Mouse (Mus musculus): ENCODE results near the gene Spag9. TPM values are rescaled to one million over a fixed set of nuclear protein-coding genes. Genes with fewer than 3 reads are reported as not detected.

Spag9 gene
- polyA plus RNA-seq, 1 experiment from 2014 or later: 119 TPM

GRCm38 (mm10) chr11:93988328-93989062, 7.4 kb upstream of the Spag9 start:
- Histone ChIP-seq H3K36me3 (no peaks in the 10 kb centered on the region), H3K4me1 (no peaks in the 10 kb centered on the region), H3K9ac (no peak overlapping the region), H3K27me3 (peaks cover 3% of the 10 kb centered on the region; the same call in 1 of the 2 replicates), H3K4me3 (no peak overlapping the region), H3K4me2 (replicated peaks) (no peak overlapping the region), H3K9me3 (replicated peaks) (no peaks in the 10 kb centered on the region), H3K27ac (no peak overlapping the region)
- 64% methylated on average over 12 of the region's 12 CpGs for WGBS
- no peak for ATAC-seq (ENCODE audit: low FRiP score)

- no peak for ATAC-seq (ENCODE audit: low FRiP score)
- Histone ChIP-seq H3K4me1 (peaks cover 27% of the 10 kb centered on the region), H3K4me2 (replicated peaks) (peak overlapping the region; percentile 97), H3K36me3 (no peaks in the 10 kb centered on the region), H3K9me3 (replicated peaks) (no peaks in the 10 kb centered on the region), H3K4me3 (no peak overlapping the region), H3K9ac (peak overlapping the region; percentile 91; the same call in 1 of the 2 replicates), H3K27ac (no peak overlapping the region), H3K27me3 (peaks cover 3% of the 10 kb centered on the region; the same call in 1 of the 2 replicates)
- 68% methylated on average over 5 of the region's 5 CpGs for WGBS
Measured at GRCm38 (mm10) chr11:93994531-93994930, 1.4 kb upstream of the Spag9 start.

GRCm38 (mm10) chr11:93995111-93995719, 676 bp upstream of the Spag9 start:
- H3K4me3 ChIP-seq: peak overlapping the region; percentile 92

DNA sequence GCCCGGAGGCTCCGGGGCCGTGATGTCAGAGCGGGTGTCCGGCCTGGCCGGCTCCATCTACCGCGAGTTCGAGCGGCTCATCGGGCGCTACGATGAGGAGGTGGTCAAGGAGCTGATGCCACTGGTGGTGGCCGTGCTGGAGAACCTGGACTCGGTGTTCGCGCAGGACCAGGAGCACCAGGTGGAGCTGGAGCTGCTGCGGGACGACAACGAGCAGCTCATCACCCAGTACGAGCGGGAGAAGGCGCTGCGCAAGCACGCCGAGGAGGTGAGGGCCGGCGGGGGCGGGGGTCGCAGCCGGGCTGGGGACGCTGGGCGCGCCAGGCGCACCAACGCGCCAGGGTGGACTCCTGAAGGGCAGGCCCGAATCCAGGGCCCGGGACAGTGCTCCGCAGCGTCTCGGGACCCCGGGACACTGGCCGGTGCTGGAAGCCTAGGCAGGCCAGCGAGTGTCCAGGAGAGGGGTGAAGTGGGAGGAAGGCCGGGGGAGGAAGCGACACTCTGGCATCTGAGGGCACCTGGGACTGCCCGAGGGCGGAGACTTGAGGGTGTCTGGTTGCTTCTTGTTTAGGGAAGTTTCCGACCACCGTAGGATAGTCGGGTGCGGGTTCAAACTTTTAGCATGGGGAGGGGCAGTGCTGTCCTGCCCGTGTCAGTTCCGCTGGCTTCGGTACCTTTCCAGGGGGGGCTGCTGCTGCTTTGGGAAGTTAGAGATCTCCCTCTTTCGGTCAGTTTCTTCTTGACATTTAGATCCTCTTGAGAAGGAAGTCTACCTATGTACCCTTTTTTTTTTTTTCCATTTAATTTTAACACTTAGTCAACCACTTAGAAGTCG, 632 bp downstream of the Spag9 start:
- under 1% methylated on average over 58 of the region's 58 CpGs for WGBS
- H3K4me3 ChIP-seq: peak overlapping the region; percentile 92

More at GRCm38 (mm10) chr11:93995111-93995719, 676 bp upstream of the Spag9 start:
- Histone ChIP-seq H3K4me1 (peaks cover 28% of the 10 kb centered on the region), H3K9ac (peak overlapping the region; percentile 91), H3K4me2 (replicated peaks) (peak overlapping the region; percentile 97), H3K9me3 (replicated peaks) (no peaks in the 10 kb centered on the region), H3K36me3 (no peaks in the 10 kb centered on the region), H3K27ac (peak overlapping the region; percentile 93), H3K27me3 (peaks cover 3% of the 10 kb centered on the region; the same call in 1 of the 2 replicates)
- 11% methylated on average over 15 of the region's 15 CpGs for WGBS
- ATAC-seq (ENCODE audit: low FRiP score): peak; percentile 27; the same call in 1 of the 2 replicates

GRCm38 (mm10) chr11:93997141-93997775, 1.4 kb downstream of the Spag9 start:
- ATAC-seq (ENCODE audit: low FRiP score): no peak
- peak overlapping the region; percentile 92 for H3K4me3 ChIP-seq
- peak overlapping the region; percentile 97 for H3K4me2 ChIP-seq (replicated peaks)
- H3K9ac ChIP-seq: peak overlapping the region; percentile 91
- H3K36me3 ChIP-seq: no peaks in the 10 kb centered on the region
- WGBS: 35% methylated on average over 13 of the region's 13 CpGs
- no peak overlapping the region for H3K27ac ChIP-seq
- H3K9me3 ChIP-seq (replicated peaks): no peaks in the 10 kb centered on the region
- H3K4me1 ChIP-seq: peaks cover 28% of the 10 kb centered on the region
- peaks cover 3% of the 10 kb centered on the region; the same call in 1 of the 2 replicates for H3K27me3 ChIP-seq

More for the DNA sequence above, 632 bp downstream of the Spag9 start:
- Histone ChIP-seq H3K4me1 (peaks cover 28% of the 10 kb centered on the region), H3K36me3 (no peaks in the 10 kb centered on the region), H3K9me3 (replicated peaks) (no peaks in the 10 kb centered on the region), H3K4me2 (replicated peaks) (peak overlapping the region; percentile 97), H3K27me3 (peaks cover 3% of the 10 kb centered on the region; the same call in 1 of the 2 replicates), H3K9ac (peak overlapping the region; percentile 91), H3K27ac (peak overlapping the region; percentile 93)
- ATAC-seq (ENCODE audit: low FRiP score): peak; percentile 70; the same call in 1 of the 2 replicates

DNA sequence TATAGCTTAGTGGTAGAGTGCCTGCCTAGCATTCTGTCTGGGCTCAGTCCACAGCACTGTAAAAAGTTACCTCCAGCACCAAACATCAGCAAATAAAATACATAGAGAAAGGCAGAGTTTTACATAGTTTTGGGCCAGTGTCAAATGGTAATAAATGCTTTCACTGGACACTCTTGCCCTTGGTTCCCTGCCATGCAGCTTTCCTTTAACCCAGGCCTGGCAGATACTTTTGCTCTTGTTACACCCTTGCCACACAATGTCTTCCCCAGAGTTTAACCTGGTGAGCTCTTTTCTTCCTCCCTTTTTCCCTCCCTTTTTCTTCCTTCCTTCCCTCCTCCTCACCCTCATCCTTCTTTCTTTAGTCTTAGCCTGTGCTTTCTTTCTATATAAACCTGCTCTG, 3.4 kb downstream of the Spag9 start:
- Histone ChIP-seq H3K27me3 (no peaks in the 10 kb centered on the region), H3K9ac (no peak overlapping the region), H3K4me1 (peaks cover 28% of the 10 kb centered on the region), H3K4me3 (no peak overlapping the region), H3K4me2 (replicated peaks) (no peak overlapping the region), H3K9me3 (replicated peaks) (no peaks in the 10 kb centered on the region), H3K36me3 (no peaks in the 10 kb centered on the region; the same call in 1 of the 2 replicates), H3K27ac (no peak overlapping the region)
- no peak for ATAC-seq (ENCODE audit: low FRiP score)

DNA sequence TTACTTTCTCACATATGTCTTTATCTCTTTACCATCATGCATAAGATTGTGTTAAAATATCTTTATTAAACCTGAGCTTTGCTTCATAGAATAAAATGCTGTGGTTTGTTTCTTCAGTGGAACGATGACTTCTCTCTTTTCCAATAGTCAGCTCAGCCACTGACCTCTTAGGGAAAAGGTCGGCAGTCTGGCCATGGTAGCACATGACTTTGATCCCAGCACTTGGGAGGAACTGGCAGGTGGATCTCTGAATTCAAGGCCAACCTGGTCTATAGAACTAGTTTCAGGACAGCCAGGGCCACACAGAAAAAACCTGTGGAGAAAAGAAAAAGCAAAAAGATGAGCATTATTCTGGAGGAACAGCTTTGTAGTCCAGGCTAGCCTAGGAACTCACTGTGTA, 7.5 kb downstream of the Spag9 start:
- Histone ChIP-seq H3K27ac (no peak overlapping the region), H3K9me3 (replicated peaks) (no peaks in the 10 kb centered on the region), H3K9ac (no peak overlapping the region), H3K27me3 (no peaks in the 10 kb centered on the region), H3K36me3 (no peaks in the 10 kb centered on the region; the same call in 1 of the 2 replicates), H3K4me3 (no peak overlapping the region), H3K4me1 (0 out of 2 replicates have a peak, but pooled peaks cover 9% of the 10 kb centered on the region), H3K4me2 (replicated peaks) (no peak overlapping the region)
- no peak for ATAC-seq (ENCODE audit: low FRiP score)
- 95% methylated on average over 2 of the region's 2 CpGs for WGBS

- no peaks in the 10 kb centered on the region for H3K9me3 ChIP-seq (replicated peaks)
- H3K36me3 ChIP-seq: peaks cover 4% of the 10 kb centered on the region; the same call in 1 of the 2 replicates
- 94% methylated on average over 5 of the region's 5 CpGs for WGBS
- H3K4me3 ChIP-seq: no peak overlapping the region
- no peak overlapping the region for H3K27ac ChIP-seq
- no peaks in the 10 kb centered on the region for H3K4me1 ChIP-seq
- H3K27me3 ChIP-seq: no peaks in the 10 kb centered on the region
- no peak for ATAC-seq (ENCODE audit: low FRiP score)
- H3K4me2 ChIP-seq (replicated peaks): no peak overlapping the region
- no peak overlapping the region for H3K9ac ChIP-seq
Measured at GRCm38 (mm10) chr11:94019091-94019490, 23.2 kb downstream of the Spag9 start.

DNA sequence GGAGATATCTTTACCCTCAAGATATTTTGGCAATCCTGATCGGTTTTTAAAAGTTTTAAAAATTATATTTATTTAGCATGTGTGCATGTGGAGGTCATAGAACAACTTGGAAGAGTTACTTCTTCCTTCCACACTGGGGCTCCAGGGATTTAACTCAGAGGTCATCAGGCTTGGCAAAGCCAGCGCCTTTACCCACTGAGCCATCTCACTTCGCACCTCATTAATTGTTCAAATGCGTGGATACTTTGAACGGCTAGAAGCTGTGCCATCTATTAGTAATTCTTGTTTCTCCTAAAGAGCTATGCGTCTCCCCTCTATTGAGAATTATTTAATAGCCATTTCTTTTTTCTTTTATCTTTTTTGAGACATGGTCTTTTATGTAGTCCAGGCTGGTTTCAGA, 24.5 kb downstream of the Spag9 start:
- H3K9me3 ChIP-seq (replicated peaks): no peaks in the 10 kb centered on the region
- no peak overlapping the region for H3K4me3 ChIP-seq
- ATAC-seq (ENCODE audit: low FRiP score): no peak
- no peak overlapping the region for H3K4me2 ChIP-seq (replicated peaks)
- no peak overlapping the region for H3K27ac ChIP-seq
- H3K36me3 ChIP-seq: peaks cover 4% of the 10 kb centered on the region; the same call in 1 of the 2 replicates
- H3K9ac ChIP-seq: no peak overlapping the region
- no peaks in the 10 kb centered on the region for H3K27me3 ChIP-seq
- H3K4me1 ChIP-seq: no peaks in the 10 kb centered on the region
- 73% methylated on average over 6 of the region's 6 CpGs for WGBS

GRCm38 (mm10) chr11:94026289-94026688, 30.4 kb downstream of the Spag9 start:
- no peak overlapping the region for H3K9ac ChIP-seq
- H3K27me3 ChIP-seq: no peaks in the 10 kb centered on the region
- H3K27ac ChIP-seq: no peak overlapping the region
- H3K9me3 ChIP-seq (replicated peaks): no peaks in the 10 kb centered on the region
- 94% methylated on average over 4 of the region's 4 CpGs for WGBS
- H3K36me3 ChIP-seq: no peaks in the 10 kb centered on the region
- ATAC-seq (ENCODE audit: low FRiP score): no peak
- H3K4me2 ChIP-seq (replicated peaks): no peak overlapping the region
- H3K4me3 ChIP-seq: no peak overlapping the region
- H3K4me1 ChIP-seq: no peaks in the 10 kb centered on the region

- no peaks in the 10 kb centered on the region for H3K36me3 ChIP-seq
- 89% methylated on average over 4 of the region's 4 CpGs for WGBS
- no peak for ATAC-seq (ENCODE audit: low FRiP score)
- H3K4me3 ChIP-seq: no peak overlapping the region
- no peaks in the 10 kb centered on the region for H3K4me1 ChIP-seq
- no peaks in the 10 kb centered on the region for H3K9me3 ChIP-seq (replicated peaks)
- H3K4me2 ChIP-seq (replicated peaks): no peak overlapping the region
- no peak overlapping the region for H3K27ac ChIP-seq
- H3K9ac ChIP-seq: no peak overlapping the region
- H3K27me3 ChIP-seq: no peaks in the 10 kb centered on the region
Measured at GRCm38 (mm10) chr11:94032084-94032483, 36.2 kb downstream of the Spag9 start.

All from hindbrain, embryonic 12.5 days (tissue).